Comparison of ENCODE assay signal across 10 mouse cellular contexts in genomic region chr6:134454093-134454492, GRCm38 (mm10). TPM values are rescaled to one million over a fixed set of nuclear protein-coding genes. Genes with fewer than 3 reads are reported as not detected.
A peak's percentile ranks its signal among the peaks of the same experiment; 100 is the strongest.
DNase-seq lines count a peak whose midpoint lies in the region; ATAC-seq and TF ChIP-seq lines count a peak whose summit lies in the region.
"Had no signal": no experiment of that assay in that cellular context is flagged by ENCODE, and none has a peak within 500 bp of the region (broad histone marks: within the 10 kb centered on the region; RNA-seq: fewer than 3 reads in every experiment).

No protein-coding gene starts in this region.

- no peaks in the 10 kb centered on the region for H3K4me1 ChIP-seq in kidney, adult 2 months (ENCODE audit: control insufficient read depth, insufficient read depth, low read length)
- H3K4me1 ChIP-seq in kidney, embryonic 14.5 days (ENCODE audit: control insufficient read depth, insufficient read depth, low read length): peaks cover 6% of the 10 kb centered on the region; the same call in 1 of the 2 replicates
- H3K4me1 ChIP-seq in MEL (ENCODE audit: control insufficient read depth in 1 of 2, insufficient read depth in 2 of 2, low read length in 2 of 2): no peaks in the 10 kb centered on the region; a peak in 1 of 4 replicates
- peaks cover 5% of the 10 kb centered on the region for H3K4me1 ChIP-seq in forebrain, embryonic 12.5 days
- H3K4me1 ChIP-seq: forebrain, embryonic 15.5 days had no signal

- no peak overlapping the region for H3K27ac ChIP-seq in kidney, adult 2 months (ENCODE audit: insufficient read depth, low read depth, low read length)
- no peak overlapping the region for H3K27ac ChIP-seq in kidney, embryonic 14.5 days (ENCODE audit: low read depth, low read length)
- H3K27ac ChIP-seq in MEL (ENCODE audit: control insufficient read depth, low read depth, low read length): no peak overlapping the region
- no peak overlapping the region for H3K27ac ChIP-seq in forebrain, embryonic 12.5 days
- H3K27ac ChIP-seq: forebrain, embryonic 15.5 days had no signal

- H3K36me3 ChIP-seq in kidney, adult 2 months (ENCODE audit: control insufficient read depth, insufficient read depth, low read length): peaks cover 16% of the 10 kb centered on the region
- H3K36me3 ChIP-seq in kidney, embryonic 14.5 days (ENCODE audit: control insufficient read depth, insufficient read depth, low read length): peaks cover 87% of the 10 kb centered on the region
- H3K36me3 ChIP-seq in MEL (ENCODE audit: control insufficient read depth in 1 of 2, insufficient read depth in 2 of 2, low read length in 2 of 2): peaks cover 0 to 13% of the 10 kb centered on the region in 2 experiments; a peak in 2 of 4 replicates
- H3K36me3 ChIP-seq in forebrain, embryonic 12.5 days (replicated peaks): peaks cover 91% of the 10 kb centered on the region

- H3K9me3 ChIP-seq in kidney, embryonic 14.5 days (ENCODE audit: control insufficient read depth, low read length): no peaks in the 10 kb centered on the region
- H3K9me3 ChIP-seq in MEL (replicated peaks; ENCODE audit: insufficient read depth, low read length): no peaks in the 10 kb centered on the region
- no peaks in the 10 kb centered on the region for H3K9me3 ChIP-seq in forebrain, embryonic 12.5 days
- H3K9me3 ChIP-seq: forebrain, embryonic 15.5 days had no signal

- TF ChIP-seq CTCF in kidney, adult 2 months (conservative IDR thresholded peaks at IDR 0.05; ENCODE audit: insufficient read depth, insufficient read length, low read depth, low read length): peak; percentile 50
- peak; percentile 25 to 35 (median 29); a peak in 5 of 6 replicates for TF ChIP-seq CTCF in MEL (IDR thresholded peaks at IDR 0.05 in 2 of 3, conservative IDR thresholded peaks at IDR 0.05 in 1 of 3; ENCODE audit: control insufficient read depth in 1 of 3, insufficient read depth in 1 of 3, low read depth in 2 of 3, low read length in 3 of 3, poor library complexity in 1 of 3, severe bottlenecking in 1 of 3)

- DNase-seq in kidney, adult 2 months: no peak
- DNase-seq in MEL (ENCODE audit: low read depth, low spot score): peak; percentile 23
- DNase-seq in kidney, postnatal 10 days: peak; percentile 59
- peak; percentile 35 for DNase-seq in retina, embryonic 14.5 days (ENCODE audit: low spot score)
- DNase-seq in frontal cortex, postnatal 36 days (ENCODE audit: low spot score in 2 of 2): no peak

- TF ChIP-seq RAD21 in MEL (IDR thresholded peaks at IDR 0.05; ENCODE audit: low read depth, low read length): 0 out of 2 replicates have a peak, but pooled peaks have one; percentile 0

- H3K27me3 ChIP-seq in kidney, adult 2 months (replicated peaks; ENCODE audit: control insufficient read depth, insufficient read depth, low read length): no peaks in the 10 kb centered on the region
- no peaks in the 10 kb centered on the region for H3K27me3 ChIP-seq in kidney, embryonic 14.5 days (ENCODE audit: control insufficient read depth, insufficient read depth, low read length)
- H3K27me3 ChIP-seq in MEL (ENCODE audit: control insufficient read depth in 1 of 2, insufficient read depth in 2 of 2, low read length in 2 of 2): no peaks in the 10 kb centered on the region
- H3K27me3 ChIP-seq in forebrain, embryonic 12.5 days: no peaks in the 10 kb centered on the region
- H3K27me3 ChIP-seq: forebrain, embryonic 15.5 days; megakaryocyte, embryonic 14.5 days had no signal

- no peak overlapping the region for H3K9ac ChIP-seq in kidney, embryonic 14.5 days (ENCODE audit: low read depth, low read length)
- no peak overlapping the region for H3K9ac ChIP-seq in MEL (ENCODE audit: control insufficient read depth, low read depth, low read length, poor library complexity, severe bottlenecking)
- no peak overlapping the region for H3K9ac ChIP-seq in forebrain, embryonic 12.5 days
- H3K9ac ChIP-seq: forebrain, embryonic 15.5 days had no signal

- TF ChIP-seq EP300 in MEL (IDR thresholded peaks at IDR 0.05; ENCODE audit: low read depth in 1 of 2, low read length in 2 of 2): no peak

- H3K79me2 ChIP-seq in MEL (ENCODE audit: control insufficient read depth, insufficient read depth, low read length, poor library complexity): no peaks in the 10 kb centered on the region

- H3K4me3 ChIP-seq in kidney, adult 2 months (ENCODE audit: insufficient read depth, low read depth, low read length): no peak overlapping the region
- H3K4me3 ChIP-seq in kidney, embryonic 14.5 days (ENCODE audit: low read length): no peak overlapping the region
- no peak overlapping the region for H3K4me3 ChIP-seq in MEL (ENCODE audit: control insufficient read depth in 1 of 2, insufficient read depth in 1 of 2, low read depth in 2 of 2, low read length in 2 of 2)
- no peak overlapping the region for H3K4me3 ChIP-seq in forebrain, embryonic 12.5 days (replicated peaks)
- H3K4me3 ChIP-seq: forebrain, embryonic 15.5 days; megakaryocyte, embryonic 14.5 days had no signal

- H3K4me2 ChIP-seq in kidney, embryonic 14.5 days (replicated peaks; ENCODE audit: low read depth, low read length): no peak overlapping the region
- H3K4me2 ChIP-seq in forebrain, embryonic 12.5 days: no peak overlapping the region
- H3K4me2 ChIP-seq: forebrain, embryonic 15.5 days had no signal

- no peak for TF ChIP-seq POLR2A in kidney, adult 2 months (IDR thresholded peaks at IDR 0.05; ENCODE audit: low read depth, low read length)
- TF ChIP-seq POLR2A in MEL (IDR thresholded peaks at IDR 0.05; ENCODE audit: control insufficient read depth in 1 of 2, insufficient read depth in 1 of 2, low read depth in 1 of 2, low read length in 2 of 2, poor library complexity in 1 of 2): no peak

- no peak for ATAC-seq in kidney, embryonic 14.5 days (ENCODE audit: low FRiP score, low TSS enrichment)
- ATAC-seq in forebrain, embryonic 12.5 days (ENCODE audit: low FRiP score): no peak
- no peak; the same call in 1 of the 2 replicates for ATAC-seq in granulocyte monocyte progenitor cell, adult 5-6 weeks (replicated peaks; ENCODE audit: poor library complexity, severe bottlenecking)
- ATAC-seq: forebrain, embryonic 15.5 days had no signal

- 87% methylated on average over 1 of the region's 1 CpGs for WGBS in kidney, adult 2 months
- 94% methylated on average over 1 of the region's 1 CpGs for WGBS in kidney, embryonic 14.5 days
- WGBS in forebrain, embryonic 12.5 days: 92% methylated on average over 1 of the region's 1 CpGs

TF ChIP-seq in MEL, 35 proteins besides CTCF, POLR2A, EP300 and RAD21:
- no peak for TF ChIP-seq TCF12 (IDR thresholded peaks at IDR 0.05; ENCODE audit: low read depth, low read length)
- peak; percentile 35 for TF ChIP-seq SMC3 (IDR thresholded peaks at IDR 0.05; ENCODE audit: low read depth, low read length)

RNA-seq across cellular contexts. Expression of gene Bcl2l14, which starts 58.0 kb away (rescaled TPM):
- polyA plus RNA-seq in kidney, adult 2 months (2012; rRNA removed): 0.77 and 1.1 TPM in 2 replicates
- 8.8 and 9.9 TPM in 2 replicates for polyA plus RNA-seq in kidney, embryonic 14.5 days (2014; fragmentation: Nextera tagmentation; extraction: Ambion mirVana)
- 0.65 and 1.0 TPM in 2 replicates for total RNA-seq in MEL (2012; rRNA removed)
- 1 to 10 TPM in 1 of 2 experiments, not detected in 1; 1.4 TPM for polyA plus RNA-seq in MEL (2012; ENCODE audit: insufficient read depth in 1 of 2, insufficient read length in 2 of 2, low read depth in 1 of 2, low replicate concordance in 2 of 2, missing spikeins in 1 of 2)
- 0.21 and 0.34 TPM in 2 replicates for polyA plus RNA-seq in forebrain, embryonic 12.5 days (2016; fragmentation: Nextera tagmentation; extraction: Ambion mirVana)
- total RNA-seq in granulocyte monocyte progenitor cell, adult 5-6 weeks (2014; fragmentation: Nextera tagmentation): 2.0 TPM in 1 of 2 replicates, not detected in the other
- 0.60 and 4.0 TPM in 2 replicates for total RNA-seq in granulocyte monocyte progenitor cell, adult 5-6 weeks (2017)
- polyA plus RNA-seq: forebrain, embryonic 15.5 days had no signal

Comparison
In these comparisons a context has a peak if more than half of its experiments do, and no peak if none do; other contexts are left out.
1. DNase-seq: peak in MEL (single experiment), kidney, postnatal 10 days (single experiment) and retina, embryonic 14.5 days (single experiment); none in kidney, adult 2 months (single experiment) and frontal cortex, postnatal 36 days (0 of 2).